Mouse (Mus musculus) neural tube, embryonic 15.5 days (tissue): ENCODE measurements around the gene Tbck. TPM values are rescaled to one million over a fixed set of nuclear protein-coding genes. Genes with fewer than 3 reads are reported as not detected.

Experiments used
- ATAC-seq: fragments of 200-750 bp; cut with Nextera tagmentation; 2 replicates; pipeline ENCODE4 v1.8.0; 2017; ENCODE audit warnings: mild to moderate bottlenecking, moderate TSS enrichment, moderate library complexity; ENCODE audit not compliant: low FRiP score
- H3K27ac ChIP-seq: fragments of 300-500 bp; sonication (generic); replicated peaks from 2 replicates; pipeline ENCODE4 v1.5.1; 2015; ENCODE audit warnings: mild to moderate bottlenecking, inconsistent platforms
- H3K27me3 ChIP-seq: fragments of 300-500 bp; sonication (generic); replicated peaks from 2 replicates; pipeline ENCODE4 v1.6.1; 2015; ENCODE audit warnings: inconsistent platforms
- H3K36me3 ChIP-seq: fragments of 300-500 bp; sonication (generic); 2 replicates; pipeline ENCODE4 v1.6.1; 2015; ENCODE audit warnings: inconsistent platforms
- H3K4me1 ChIP-seq: fragments of 300-500 bp; sonication (generic); 2 replicates; pipeline ENCODE4 v1.6.1; 2015; ENCODE audit warnings: inconsistent platforms
- H3K4me2 ChIP-seq: fragments of 300-500 bp; sonication (generic); 2 replicates; pipeline ENCODE4 v1.6.1; 2015; ENCODE audit warnings: inconsistent platforms, mild to moderate bottlenecking, moderate library complexity
- H3K4me3 ChIP-seq: fragments of 300-500 bp; sonication (generic); replicated peaks from 2 replicates; pipeline ENCODE4 v1.5.1; 2015; ENCODE audit warnings: mild to moderate bottlenecking, inconsistent platforms
- H3K9ac ChIP-seq: fragments of 300-500 bp; sonication (generic); replicated peaks from 2 replicates; pipeline ENCODE4 v1.6.1; 2015; ENCODE audit warnings: mild to moderate bottlenecking, inconsistent platforms
- H3K9me3 ChIP-seq: fragments of 300-500 bp; sonication (generic); replicated peaks from 2 replicates; pipeline ENCODE4 v1.6.1; 2016; ENCODE audit warnings: inconsistent platforms
- WGBS: fragments of 180-500 bp; shearing (Covaris S2); methylation state at CpG from one replicate; pipeline ENCODE4 v1.1.7; 2015; ENCODE audit warnings: mixed read lengths; 5-methylcytosine and 5-hydroxymethylcytosine counted together
- polyA plus RNA-seq: library from polyadenylated mRNA; unstranded; fragments of >200 nt; fragmentation: Nextera tagmentation; extraction: Ambion mirVana; gene quantifications from 2 replicates; pipeline ENCODE4 v1.2.1, GENCODE M21; 2015

The Tbck gene
- polyA plus RNA-seq, 1 experiment from 2014 or later: 32.2 TPM

GRCm38 (mm10) chr3:132772054-132772453 lies 88.1 kb downstream of the Tbck start:
- no peak overlapping the region for H3K4me3 ChIP-seq
- no peaks in the 10 kb centered on the region for H3K27me3 ChIP-seq
- no peak overlapping the region for H3K4me2 ChIP-seq
- no peaks in the 10 kb centered on the region for H3K9me3 ChIP-seq
- no peaks in the 10 kb centered on the region for H3K4me1 ChIP-seq
- no peak overlapping the region for H3K9ac ChIP-seq
- no peak for ATAC-seq
- WGBS: 52% methylated on average over 7 of the region's 7 CpGs
- no peak overlapping the region for H3K27ac ChIP-seq
- no peaks in the 10 kb centered on the region for H3K36me3 ChIP-seq

- WGBS: 93% methylated on average over 7 of the region's 7 CpGs
These were observed 92.7 kb downstream of the Tbck start for GRCm38 (mm10) chr3:132776686-132777085.

GRCm38 (mm10) chr3:132781103-132781502 lies 97.2 kb downstream of the Tbck start:
- Histone ChIP-seq H3K27ac (no peak overlapping the region), H3K27me3 (no peaks in the 10 kb centered on the region), H3K36me3 (no peaks in the 10 kb centered on the region), H3K4me3 (no peak overlapping the region), H3K9ac (no peak overlapping the region), H3K4me1 (no peaks in the 10 kb centered on the region; the same call in 1 of the 2 replicates), H3K4me2 (no peak overlapping the region), H3K9me3 (no peaks in the 10 kb centered on the region)
- no peak for ATAC-seq
- 86% methylated on average over 2 of the region's 2 CpGs for WGBS

More at GRCm38 (mm10) chr3:132776686-132777085, 92.7 kb downstream of the Tbck start:
- Histone ChIP-seq H3K27ac (no peak overlapping the region), H3K4me2 (no peak overlapping the region), H3K9ac (no peak overlapping the region), H3K9me3 (no peaks in the 10 kb centered on the region), H3K4me1 (no peaks in the 10 kb centered on the region; the same call in 1 of the 2 replicates), H3K27me3 (no peaks in the 10 kb centered on the region), H3K36me3 (no peaks in the 10 kb centered on the region), H3K4me3 (no peak overlapping the region)
- ATAC-seq: no peak

- no peak overlapping the region for H3K27ac ChIP-seq
- ATAC-seq: no peak
- 83% methylated on average over 1 of the region's 1 CpGs for WGBS
These were observed 99.1 kb downstream of the Tbck start for GRCm38 (mm10) chr3:132783087-132783486.

GRCm38 (mm10) chr3:132784732-132785131 lies 100.8 kb downstream of the Tbck start:
- no peak overlapping the region for H3K9ac ChIP-seq
- no peaks in the 10 kb centered on the region for H3K36me3 ChIP-seq
- H3K27me3 ChIP-seq: no peaks in the 10 kb centered on the region
- H3K9me3 ChIP-seq: no peaks in the 10 kb centered on the region
- 98% methylated on average over 6 of the region's 6 CpGs for WGBS
- no peak overlapping the region for H3K4me3 ChIP-seq
- no peak overlapping the region for H3K4me2 ChIP-seq
- H3K27ac ChIP-seq: no peak overlapping the region
- ATAC-seq: no peak
- no peaks in the 10 kb centered on the region; the same call in 1 of the 2 replicates for H3K4me1 ChIP-seq

More at GRCm38 (mm10) chr3:132783087-132783486, 99.1 kb downstream of the Tbck start:
- Histone ChIP-seq H3K4me3 (no peak overlapping the region), H3K9me3 (no peaks in the 10 kb centered on the region), H3K4me2 (no peak overlapping the region), H3K9ac (no peak overlapping the region), H3K27me3 (no peaks in the 10 kb centered on the region), H3K4me1 (no peaks in the 10 kb centered on the region; the same call in 1 of the 2 replicates), H3K36me3 (no peaks in the 10 kb centered on the region)

- no peak for ATAC-seq
- H3K9ac ChIP-seq: no peak overlapping the region
- H3K27me3 ChIP-seq: no peaks in the 10 kb centered on the region
- H3K4me3 ChIP-seq: no peak overlapping the region
- no peaks in the 10 kb centered on the region for H3K4me1 ChIP-seq
- no peak overlapping the region for H3K4me2 ChIP-seq
- H3K9me3 ChIP-seq: no peaks in the 10 kb centered on the region
- H3K36me3 ChIP-seq: no peaks in the 10 kb centered on the region
- 92% methylated on average over 3 of the region's 3 CpGs for WGBS
- no peak overlapping the region for H3K27ac ChIP-seq
These were observed 102.7 kb downstream of the Tbck start for GRCm38 (mm10) chr3:132786690-132787089.

- Histone ChIP-seq H3K9me3 (no peaks in the 10 kb centered on the region), H3K27ac (no peak overlapping the region), H3K4me1 (no peaks in the 10 kb centered on the region), H3K9ac (no peak overlapping the region), H3K36me3 (no peaks in the 10 kb centered on the region), H3K27me3 (no peaks in the 10 kb centered on the region), H3K4me3 (no peak overlapping the region), H3K4me2 (no peak overlapping the region)
- no peak for ATAC-seq
- 94% methylated on average over 4 of the region's 4 CpGs for WGBS
These were observed 103.8 kb downstream of the Tbck start for GRCm38 (mm10) chr3:132787775-132788174.

GRCm38 (mm10) chr3:132791140-132791539 lies 107.2 kb downstream of the Tbck start:
- Histone ChIP-seq H3K36me3 (peaks cover 4% of the 10 kb centered on the region; the same call in 1 of the 2 replicates), H3K4me2 (no peak overlapping the region), H3K27ac (no peak overlapping the region), H3K27me3 (no peaks in the 10 kb centered on the region), H3K9me3 (no peaks in the 10 kb centered on the region), H3K9ac (no peak overlapping the region), H3K4me3 (no peak overlapping the region), H3K4me1 (no peaks in the 10 kb centered on the region)
- ATAC-seq: no peak
- 90% methylated on average over 4 of the region's 4 CpGs for WGBS

- Histone ChIP-seq H3K27me3 (no peaks in the 10 kb centered on the region), H3K9ac (no peak overlapping the region), H3K4me3 (no peak overlapping the region), H3K9me3 (no peaks in the 10 kb centered on the region), H3K4me1 (no peaks in the 10 kb centered on the region), H3K36me3 (peaks cover 7% of the 10 kb centered on the region; the same call in 1 of the 2 replicates), H3K4me2 (no peak overlapping the region), H3K27ac (no peak overlapping the region)
- 75% methylated on average over 1 of the region's 1 CpGs for WGBS
- ATAC-seq: no peak
These were observed 116.3 kb downstream of the Tbck start for GRCm38 (mm10) chr3:132800196-132800595.

- H3K27me3 ChIP-seq: no peaks in the 10 kb centered on the region
- no peak for ATAC-seq
- WGBS: 93% methylated on average over 3 of the region's 3 CpGs
These were observed 118.0 kb downstream of the Tbck start for GRCm38 (mm10) chr3:132801910-132802309.

GRCm38 (mm10) chr3:132807888-132808579 lies 124.1 kb downstream of the Tbck start:
- no peaks in the 10 kb centered on the region for H3K9me3 ChIP-seq
- no peak for ATAC-seq
- no peaks in the 10 kb centered on the region for H3K4me1 ChIP-seq
- no peaks in the 10 kb centered on the region for H3K27me3 ChIP-seq
- no peak overlapping the region for H3K9ac ChIP-seq
- H3K4me3 ChIP-seq: no peak overlapping the region
- no peak overlapping the region for H3K27ac ChIP-seq
- H3K4me2 ChIP-seq: no peak overlapping the region
- H3K36me3 ChIP-seq: no peaks in the 10 kb centered on the region
- WGBS: 23% methylated on average over 2 of the region's 2 CpGs

More at GRCm38 (mm10) chr3:132801910-132802309, 118.0 kb downstream of the Tbck start:
- Histone ChIP-seq H3K4me3 (no peak overlapping the region), H3K4me1 (no peaks in the 10 kb centered on the region), H3K36me3 (peaks cover 3% of the 10 kb centered on the region; the same call in 1 of the 2 replicates), H3K27ac (no peak overlapping the region), H3K9ac (no peak overlapping the region), H3K9me3 (no peaks in the 10 kb centered on the region), H3K4me2 (no peak overlapping the region)

- Histone ChIP-seq H3K9me3 (no peaks in the 10 kb centered on the region), H3K36me3 (no peaks in the 10 kb centered on the region), H3K4me1 (no peaks in the 10 kb centered on the region), H3K27ac (no peak overlapping the region), H3K4me3 (no peak overlapping the region), H3K4me2 (no peak overlapping the region), H3K27me3 (no peaks in the 10 kb centered on the region), H3K9ac (no peak overlapping the region)
- 96% methylated on average over 3 of the region's 3 CpGs for WGBS
- no peak for ATAC-seq
These were observed 125.0 kb downstream of the Tbck start for GRCm38 (mm10) chr3:132808951-132809350.
